Mouse (Mus musculus): ENCODE results near the gene Top2a.
A peak's percentile ranks its signal among the peaks of the same experiment; 100 is the strongest.

The Top2a gene

DNA sequence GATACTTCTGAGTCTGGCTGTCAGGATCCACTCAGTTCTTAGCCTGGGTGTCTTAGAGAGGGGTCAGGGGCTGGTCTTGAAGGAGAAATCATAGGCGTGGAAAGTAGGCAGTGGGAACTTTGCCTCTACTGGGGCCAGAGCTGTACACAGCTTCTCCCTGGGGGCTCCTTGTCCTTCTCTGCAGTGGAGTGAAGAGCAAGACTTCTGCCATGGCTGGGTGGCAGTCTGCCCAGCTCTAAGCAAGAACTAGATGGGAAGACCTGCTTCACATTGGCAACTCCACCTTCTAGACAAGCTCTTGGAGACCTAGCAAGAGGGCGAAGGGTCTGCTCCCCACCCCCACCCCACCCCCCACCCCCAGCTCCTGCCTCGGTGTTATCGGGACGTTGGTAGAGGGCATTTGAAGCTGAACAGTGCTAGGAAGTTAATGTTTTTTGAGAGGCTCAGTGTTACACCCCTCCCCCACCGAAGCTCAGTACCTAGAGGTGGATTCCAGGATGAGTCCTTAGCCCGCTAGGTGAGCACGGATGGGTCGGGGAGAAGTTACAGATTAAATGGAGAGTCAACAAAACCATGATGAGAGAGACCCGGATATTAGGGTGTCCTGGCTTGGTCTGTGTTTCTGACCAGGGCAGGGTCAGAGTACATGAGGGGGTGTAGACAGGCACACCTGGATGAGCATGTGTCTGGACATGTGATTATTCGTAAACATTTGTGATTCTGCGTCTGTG lies 21.3 kb upstream of the Top2a start:
- DNase-seq (ENCODE audit: low read depth, low spot score), result no peak
- Histone ChIP-seq H3K36me3 (ENCODE audit: control insufficient read depth, insufficient read depth, low read length, poor library complexity, severe bottlenecking) (no peaks in the 10 kb centered on the region), H3K27me3 (ENCODE audit: control insufficient read depth, insufficient read depth, low read length, poor library complexity, severe bottlenecking) (peaks cover 2% of the 10 kb centered on the region; the same call in 1 of the 2 replicates)

GRCm38 (mm10) chr11:99044306-99044705 lies 20.3 kb upstream of the Top2a start:
- DNase-seq (ENCODE audit: low read depth, low spot score), result no peak
- peaks cover 2% of the 10 kb centered on the region; the same call in 1 of the 2 replicates for H3K27me3 ChIP-seq (ENCODE audit: control insufficient read depth, insufficient read depth, low read length, poor library complexity, severe bottlenecking)
- no peaks in the 10 kb centered on the region for H3K36me3 ChIP-seq (ENCODE audit: control insufficient read depth, insufficient read depth, low read length, poor library complexity, severe bottlenecking)

- Histone ChIP-seq H3K36me3 (ENCODE audit: control insufficient read depth, insufficient read depth, low read length, poor library complexity, severe bottlenecking) (no peaks in the 10 kb centered on the region), H3K27me3 (ENCODE audit: control insufficient read depth, insufficient read depth, low read length, poor library complexity, severe bottlenecking) (peaks cover 2% of the 10 kb centered on the region; the same call in 1 of the 2 replicates)
- DNase-seq (ENCODE audit: low read depth, low spot score), result no peak
Observed at GRCm38 (mm10) chr11:99043632-99044031, 19.6 kb upstream of the Top2a start.

DNA sequence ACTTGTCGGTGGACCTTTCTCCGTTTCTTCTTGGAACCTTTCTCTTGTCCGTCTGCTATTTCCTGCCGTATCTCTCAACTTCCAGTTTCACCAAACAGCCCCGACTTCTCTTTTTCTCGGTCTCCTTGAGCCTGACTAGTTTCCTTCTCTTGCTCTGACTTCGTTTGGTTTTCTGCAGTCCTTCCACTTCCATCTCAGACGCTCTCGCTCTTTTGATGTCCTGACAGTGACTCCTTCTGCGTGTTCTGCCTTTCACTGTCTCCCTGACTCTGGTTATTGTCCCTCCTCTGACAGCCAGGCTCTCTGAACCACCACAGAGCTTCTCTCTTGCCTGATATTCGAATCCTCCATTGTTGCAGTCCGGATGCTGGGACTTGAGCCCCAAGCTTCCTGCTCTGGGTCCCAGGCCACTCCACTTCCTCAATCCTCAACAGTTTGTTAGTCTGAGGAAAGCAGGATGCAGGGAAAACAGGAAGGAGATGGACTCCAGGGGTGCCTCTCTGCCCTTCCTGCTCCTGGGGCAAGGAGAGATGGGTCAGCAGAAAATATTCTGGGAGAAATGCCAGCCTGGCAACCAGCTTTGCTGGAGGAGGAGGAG lies 18.9 kb upstream of the Top2a start:
- peak; percentile 67 for DNase-seq (ENCODE audit: low read depth, low spot score)
- Histone ChIP-seq H3K36me3 (ENCODE audit: control insufficient read depth, insufficient read depth, low read length, poor library complexity, severe bottlenecking) (no peaks in the 10 kb centered on the region), H3K27me3 (ENCODE audit: control insufficient read depth, insufficient read depth, low read length, poor library complexity, severe bottlenecking) (peaks cover 2% of the 10 kb centered on the region; the same call in 1 of the 2 replicates)

GRCm38 (mm10) chr11:99041841-99042780 lies 18.1 kb upstream of the Top2a start:
- peaks cover 2% of the 10 kb centered on the region; the same call in 1 of the 2 replicates for H3K27me3 ChIP-seq (ENCODE audit: control insufficient read depth, insufficient read depth, low read length, poor library complexity, severe bottlenecking)
- no peaks in the 10 kb centered on the region for H3K36me3 ChIP-seq (ENCODE audit: control insufficient read depth, insufficient read depth, low read length, poor library complexity, severe bottlenecking)
- peak; percentile 18 for DNase-seq (ENCODE audit: low read depth, low spot score)

DNA sequence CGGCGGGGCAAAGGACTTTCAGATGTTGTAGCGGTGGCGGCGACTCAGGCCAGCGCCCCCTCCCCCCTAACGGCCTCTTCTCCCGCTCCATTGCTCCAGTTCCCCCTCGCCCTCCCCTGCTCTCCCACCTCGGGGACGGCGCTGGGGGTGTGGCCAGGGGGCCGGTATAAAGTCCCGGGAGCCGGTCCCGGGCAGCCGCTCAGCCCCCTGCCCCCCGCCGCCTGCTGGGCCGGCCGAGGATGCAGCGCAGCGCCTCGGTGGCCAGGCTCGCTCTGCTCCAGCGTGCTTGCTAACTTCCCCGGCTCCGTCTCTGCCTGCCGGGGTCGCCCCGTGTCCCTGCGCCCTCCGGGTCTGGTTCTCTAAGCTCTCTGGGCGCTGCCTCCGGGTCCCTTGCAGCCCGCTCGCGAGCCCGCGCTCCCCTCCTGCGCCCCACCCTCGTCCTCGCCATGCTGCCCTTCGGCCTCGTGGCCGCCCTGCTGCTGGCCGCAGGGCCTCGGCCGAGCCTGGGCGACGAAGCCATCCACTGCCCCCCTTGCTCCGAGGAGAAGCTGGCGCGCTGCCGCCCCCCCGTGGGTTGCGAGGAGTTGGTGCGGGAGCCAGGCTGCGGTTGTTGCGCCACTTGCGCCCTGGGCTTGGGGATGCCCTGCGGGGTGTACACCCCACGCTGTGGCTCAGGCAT lies 17.2 kb upstream of the Top2a start, which contains the start of gene Igfbp4:
Gene Igfbp4, plus strand, starts transcription at position 194 of the 679 bp plus-strand sequence.
- Histone ChIP-seq H3K36me3 (ENCODE audit: control insufficient read depth, insufficient read depth, low read length, poor library complexity, severe bottlenecking) (no peaks in the 10 kb centered on the region), H3K27me3 (ENCODE audit: control insufficient read depth, insufficient read depth, low read length, poor library complexity, severe bottlenecking) (peaks cover 2% of the 10 kb centered on the region; the same call in 1 of the 2 replicates)
- peak; percentile 38 for DNase-seq (ENCODE audit: low read depth, low spot score)

GRCm38 (mm10) chr11:99040346-99040974 lies 16.5 kb upstream of the Top2a start:
- DNase-seq (ENCODE audit: low read depth, low spot score), result peak; percentile 45
- Histone ChIP-seq H3K36me3 (ENCODE audit: control insufficient read depth, insufficient read depth, low read length, poor library complexity, severe bottlenecking) (no peaks in the 10 kb centered on the region), H3K27me3 (ENCODE audit: control insufficient read depth, insufficient read depth, low read length, poor library complexity, severe bottlenecking) (peaks cover 2% of the 10 kb centered on the region; the same call in 1 of the 2 replicates)

- H3K27me3 ChIP-seq (ENCODE audit: control insufficient read depth, insufficient read depth, low read length, poor library complexity, severe bottlenecking), result peaks cover 2% of the 10 kb centered on the region; the same call in 1 of the 2 replicates
- H3K36me3 ChIP-seq (ENCODE audit: control insufficient read depth, insufficient read depth, low read length, poor library complexity, severe bottlenecking), result no peaks in the 10 kb centered on the region
- peak; percentile 81 for DNase-seq (ENCODE audit: low read depth, low spot score)
Observed at GRCm38 (mm10) chr11:99039782-99040181, 15.8 kb upstream of the Top2a start.

DNA sequence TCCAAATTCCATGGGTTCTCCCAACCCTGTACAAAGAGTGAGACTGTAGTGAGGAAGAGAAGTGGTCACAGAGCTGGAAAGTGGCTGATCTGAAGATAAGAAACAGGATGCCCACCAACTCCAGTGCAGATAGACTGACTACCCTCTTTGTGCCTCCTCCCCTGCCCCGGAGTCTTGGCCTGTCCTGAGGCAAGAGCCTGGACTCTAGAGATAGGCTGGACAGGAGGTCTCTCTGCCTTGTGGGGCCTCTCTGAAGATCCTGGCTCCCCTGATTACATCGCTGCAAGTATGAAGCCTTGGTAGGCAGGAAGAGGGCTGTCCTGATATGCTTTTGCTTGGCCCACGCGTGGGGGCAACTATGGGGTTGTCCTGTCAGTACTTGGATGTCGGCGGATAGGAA lies 12.3 kb upstream of the Top2a start:
- no peak for DNase-seq (ENCODE audit: low read depth, low spot score)
- peaks cover 2% of the 10 kb centered on the region; the same call in 1 of the 2 replicates for H3K27me3 ChIP-seq (ENCODE audit: control insufficient read depth, insufficient read depth, low read length, poor library complexity, severe bottlenecking)
- H3K36me3 ChIP-seq (ENCODE audit: control insufficient read depth, insufficient read depth, low read length, poor library complexity, severe bottlenecking), result no peaks in the 10 kb centered on the region

- Histone ChIP-seq H3K27me3 (ENCODE audit: control insufficient read depth, insufficient read depth, low read length, poor library complexity, severe bottlenecking) (no peaks in the 10 kb centered on the region), H3K36me3 (ENCODE audit: control insufficient read depth, insufficient read depth, low read length, poor library complexity, severe bottlenecking) (no peaks in the 10 kb centered on the region)
- DNase-seq (ENCODE audit: low read depth, low spot score), result peak; percentile 12
Observed at GRCm38 (mm10) chr11:99035350-99035749, 11.4 kb upstream of the Top2a start.

GRCm38 (mm10) chr11:99026899-99027440 lies 3.0 kb upstream of the Top2a start:
- DNase-seq (ENCODE audit: low read depth, low spot score), result peak; percentile 36
- H3K36me3 ChIP-seq (ENCODE audit: control insufficient read depth, insufficient read depth, low read length, poor library complexity, severe bottlenecking), result no peaks in the 10 kb centered on the region
- no peaks in the 10 kb centered on the region for H3K27me3 ChIP-seq (ENCODE audit: control insufficient read depth, insufficient read depth, low read length, poor library complexity, severe bottlenecking)

- Histone ChIP-seq H3K36me3 (ENCODE audit: control insufficient read depth, insufficient read depth, low read length, poor library complexity, severe bottlenecking) (no peaks in the 10 kb centered on the region), H3K27me3 (ENCODE audit: control insufficient read depth, insufficient read depth, low read length, poor library complexity, severe bottlenecking) (no peaks in the 10 kb centered on the region)
- DNase-seq (ENCODE audit: low read depth, low spot score), result no peak
Observed at GRCm38 (mm10) chr11:99025878-99026277, 1.9 kb upstream of the Top2a start.

DNA sequence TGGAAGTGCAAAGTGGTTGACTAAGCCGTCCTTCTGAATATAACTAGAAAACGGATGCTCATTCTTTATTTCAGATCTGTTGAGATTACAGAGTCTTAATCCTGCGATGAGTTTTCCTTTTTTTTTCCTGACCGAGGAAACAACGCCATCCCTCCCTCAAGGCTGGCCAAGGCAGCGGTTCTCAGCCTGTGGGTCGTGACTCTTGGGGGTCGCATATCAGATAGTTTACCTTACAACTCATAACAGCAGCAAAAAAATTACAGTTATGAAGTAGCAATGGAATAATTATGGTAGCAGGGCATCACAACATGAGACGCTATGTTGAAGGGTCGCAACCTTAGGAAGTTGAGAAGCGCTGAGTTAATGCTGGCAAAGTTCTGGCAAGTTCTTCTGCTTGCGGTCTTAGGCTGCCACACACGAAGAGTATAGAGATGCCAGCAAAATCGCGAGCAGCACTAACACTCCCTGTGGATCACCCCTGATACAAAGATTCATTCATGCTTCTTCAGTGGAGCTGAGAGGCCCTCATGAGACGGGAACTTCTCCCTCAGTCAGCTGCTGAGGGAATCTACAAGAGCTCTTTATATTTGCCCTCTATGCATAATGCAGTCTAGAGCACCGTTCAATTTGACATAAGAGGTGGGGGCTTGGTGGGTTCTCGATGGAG lies 612 bp upstream of the Top2a start:
- DNase-seq (ENCODE audit: low read depth, low spot score), result no peak
- Histone ChIP-seq H3K27me3 (ENCODE audit: control insufficient read depth, insufficient read depth, low read length, poor library complexity, severe bottlenecking) (no peaks in the 10 kb centered on the region), H3K36me3 (ENCODE audit: control insufficient read depth, insufficient read depth, low read length, poor library complexity, severe bottlenecking) (no peaks in the 10 kb centered on the region)
